Mouse (Mus musculus) ovary, adult 18-20 months (tissue): ENCODE data around the gene C730034F03Rik.

Experiments used
- DNase-seq: peaks from one replicate; pipeline ENCODE4 v3.0.0; 2022; ENCODE audit warnings: low spot score, mixed read lengths

The C730034F03Rik gene

GRCm38 (mm10) chr15:89432946-89433345 lies 3.6 kb downstream of the C730034F03Rik start:
- DNase-seq = no peak

GRCm38 (mm10) chr15:89434136-89434535 lies 4.7 kb downstream of the C730034F03Rik start:
- no peak for DNase-seq

- DNase-seq = no peak
Observed at GRCm38 (mm10) chr15:89435878-89436277, 6.5 kb downstream of the C730034F03Rik start.

GRCm38 (mm10) chr15:89442486-89443070 lies 13.2 kb downstream of the C730034F03Rik start:
- no peak for DNase-seq

GRCm38 (mm10) chr15:89452906-89453864 lies 23.8 kb downstream of the C730034F03Rik start:
- no peak for DNase-seq

GRCm38 (mm10) chr15:89453865-89454478 lies 24.6 kb downstream of the C730034F03Rik start, which contains the start of gene Mapk8ip2:
Gene Mapk8ip2 (plus strand): TSS chr15:89453913.
- DNase-seq = no peak

- DNase-seq = no peak
Observed at GRCm38 (mm10) chr15:89454857-89455256, 25.5 kb downstream of the C730034F03Rik start.

- no peak for DNase-seq
Observed at GRCm38 (mm10) chr15:89455642-89456041, 26.3 kb downstream of the C730034F03Rik start.

- DNase-seq = no peak
Observed at GRCm38 (mm10) chr15:89458942-89459341, 29.6 kb downstream of the C730034F03Rik start.

GRCm38 (mm10) chr15:89459821-89460220 lies 30.4 kb downstream of the C730034F03Rik start:
- DNase-seq = no peak

- DNase-seq = no peak
Observed at GRCm38 (mm10) chr15:89460298-89460697, 30.9 kb downstream of the C730034F03Rik start.

GRCm38 (mm10) chr15:89461321-89461720 lies 31.9 kb downstream of the C730034F03Rik start:
- no peak for DNase-seq

- no peak for DNase-seq
Observed at GRCm38 (mm10) chr15:89462176-89462575, 32.8 kb downstream of the C730034F03Rik start.

GRCm38 (mm10) chr15:89463334-89464235 lies 34.2 kb downstream of the C730034F03Rik start:
- DNase-seq = no peak

GRCm38 (mm10) chr15:89465052-89465451 lies 35.7 kb downstream of the C730034F03Rik start:
- no peak for DNase-seq

GRCm38 (mm10) chr15:89468577-89468976 lies 39.2 kb downstream of the C730034F03Rik start:
- no peak for DNase-seq

GRCm38 (mm10) chr15:89471476-89471875 lies 42.1 kb downstream of the C730034F03Rik start:
- no peak for DNase-seq

- no peak for DNase-seq
Observed at GRCm38 (mm10) chr15:89473370-89473769, 44.0 kb downstream of the C730034F03Rik start.

- no peak for DNase-seq
Observed at GRCm38 (mm10) chr15:89473921-89474320, 44.5 kb downstream of the C730034F03Rik start.

- no peak for DNase-seq
Observed at GRCm38 (mm10) chr15:89474596-89475292, 45.4 kb downstream of the C730034F03Rik start.

GRCm38 (mm10) chr15:89475293-89475600 lies 45.9 kb downstream of the C730034F03Rik start:
- DNase-seq = no peak
